Mouse (Mus musculus): ENCODE measurements around the gene Fastkd5.

GRCm38 (mm10) chr2:130569926-130570325, 59.9 kb downstream of the Fastkd5 start:
- TF ChIP-seq POLR2A (IDR thresholded peaks at IDR 0.05; ENCODE audit: extremely low read depth, insufficient read depth, low read length) (no peak), CTCF (IDR thresholded peaks at IDR 0.05; ENCODE audit: low read depth, low read length) (no peak)

Measured in liver, adult 2 months (tissue).